Mouse (Mus musculus): Measurements from ENCODE around the gene Ttc7b. TPM values are rescaled to one million over a fixed set of nuclear protein-coding genes. Genes with fewer than 3 reads are reported as not detected.

The Ttc7b gene
- polyA plus RNA-seq, 1 experiment = 7.1 TPM

DNA sequence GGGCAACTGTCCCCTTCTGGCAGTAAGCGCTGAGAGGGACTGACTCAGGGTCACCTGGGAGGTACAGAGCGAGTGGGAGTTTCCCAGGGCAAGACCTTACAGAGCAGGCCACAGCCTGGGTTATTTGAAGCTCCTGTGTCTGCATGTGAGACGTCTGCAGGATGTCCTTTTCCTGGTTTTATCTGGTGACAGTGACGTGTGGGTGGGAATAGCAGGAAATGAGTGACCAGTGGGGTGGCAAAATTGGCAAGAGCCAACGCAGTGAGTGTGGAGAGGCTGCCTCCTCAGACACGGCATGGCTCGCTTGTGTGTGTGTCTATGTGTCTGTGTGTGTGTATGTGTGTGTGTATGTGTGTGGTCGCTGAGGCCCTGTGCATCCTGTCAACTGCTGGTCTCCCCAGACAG is 221.3 kb downstream of the Ttc7b start:
- no peak overlapping the region for H3K27ac ChIP-seq (ENCODE audit: control insufficient read depth, insufficient read depth, low read depth, low read length)
- no peaks in the 10 kb centered on the region for H3K36me3 ChIP-seq (ENCODE audit: control insufficient read depth, insufficient read depth, low read length)
- TF ChIP-seq POLR2A (IDR thresholded peaks at IDR 0.05; ENCODE audit: control insufficient read depth, low read depth, low read length) (no peak), CTCF (IDR thresholded peaks at IDR 0.05; ENCODE audit: control insufficient read depth, insufficient read depth, insufficient replicate concordance, low read depth, low read length) (no peak)
- peaks cover 2% of the 10 kb centered on the region; the same call in 1 of the 2 replicates for H3K4me1 ChIP-seq (ENCODE audit: control insufficient read depth, insufficient read depth, low read length)
- no peak overlapping the region for H3K4me3 ChIP-seq (ENCODE audit: control insufficient read depth, low read depth, low read length)
- no peaks in the 10 kb centered on the region for H3K27me3 ChIP-seq (ENCODE audit: control insufficient read depth, insufficient read depth, low read length)

DNA sequence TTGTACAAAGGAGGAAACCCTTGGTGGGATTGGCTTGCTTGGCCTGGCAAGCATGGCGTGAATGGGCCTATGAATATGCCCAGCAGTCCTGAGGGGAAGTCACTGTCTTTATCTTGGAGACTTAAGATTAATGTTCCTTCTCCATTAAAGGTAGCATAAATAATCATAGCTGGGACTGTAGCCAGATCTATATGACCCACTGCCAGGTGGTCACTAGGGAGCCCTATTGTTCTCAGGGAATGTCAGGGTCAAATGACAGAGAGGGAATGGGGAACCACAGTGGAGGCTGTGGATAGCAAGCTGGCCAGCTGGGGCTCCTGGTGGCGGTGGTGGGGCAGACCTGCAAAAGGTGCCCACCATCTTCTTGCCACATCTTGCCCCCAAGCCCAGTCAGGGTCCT is 221.8 kb downstream of the Ttc7b start:
- no peaks in the 10 kb centered on the region for H3K27me3 ChIP-seq (ENCODE audit: control insufficient read depth, insufficient read depth, low read length)
- no peaks in the 10 kb centered on the region for H3K4me1 ChIP-seq (ENCODE audit: control insufficient read depth, insufficient read depth, low read length)
- H3K27ac ChIP-seq (ENCODE audit: control insufficient read depth, insufficient read depth, low read depth, low read length) = no peak overlapping the region
- no peaks in the 10 kb centered on the region for H3K36me3 ChIP-seq (ENCODE audit: control insufficient read depth, insufficient read depth, low read length)
- TF ChIP-seq POLR2A (IDR thresholded peaks at IDR 0.05; ENCODE audit: control insufficient read depth, low read depth, low read length) = no peak
- TF ChIP-seq CTCF (IDR thresholded peaks at IDR 0.05; ENCODE audit: control insufficient read depth, insufficient read depth, insufficient replicate concordance, low read depth, low read length) = no peak
- H3K4me3 ChIP-seq (ENCODE audit: control insufficient read depth, low read depth, low read length) = no peak overlapping the region

DNA sequence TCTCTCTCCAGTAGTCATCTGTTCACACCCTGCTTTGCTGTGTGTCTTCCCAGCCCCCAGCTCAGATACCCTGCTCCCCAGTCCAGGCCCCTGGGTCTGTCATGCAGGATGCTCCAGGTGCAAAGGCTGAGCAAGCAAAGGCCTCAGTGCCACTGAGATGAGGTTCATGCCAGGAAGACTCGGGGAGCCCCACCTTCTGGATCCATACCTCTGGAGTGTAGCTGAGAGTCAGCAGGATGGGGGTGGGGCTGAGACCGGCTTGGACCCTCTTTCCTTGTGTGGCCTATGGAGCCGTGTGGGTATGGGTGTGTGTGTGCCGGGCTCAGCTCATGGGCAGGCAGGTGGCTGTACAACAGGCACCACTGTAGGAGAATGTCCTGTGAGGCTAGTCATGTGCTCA is 222.7 kb downstream of the Ttc7b start:
- Histone ChIP-seq H3K4me1 (ENCODE audit: control insufficient read depth, insufficient read depth, low read length) (no peaks in the 10 kb centered on the region), H3K36me3 (ENCODE audit: control insufficient read depth, insufficient read depth, low read length) (no peaks in the 10 kb centered on the region), H3K27ac (ENCODE audit: control insufficient read depth, insufficient read depth, low read depth, low read length) (no peak overlapping the region), H3K27me3 (ENCODE audit: control insufficient read depth, insufficient read depth, low read length) (no peaks in the 10 kb centered on the region), H3K4me3 (ENCODE audit: control insufficient read depth, low read depth, low read length) (no peak overlapping the region)
- no peak for TF ChIP-seq POLR2A (IDR thresholded peaks at IDR 0.05; ENCODE audit: control insufficient read depth, low read depth, low read length)
- TF ChIP-seq CTCF (IDR thresholded peaks at IDR 0.05; ENCODE audit: control insufficient read depth, insufficient read depth, insufficient replicate concordance, low read depth, low read length) = no peak

DNA sequence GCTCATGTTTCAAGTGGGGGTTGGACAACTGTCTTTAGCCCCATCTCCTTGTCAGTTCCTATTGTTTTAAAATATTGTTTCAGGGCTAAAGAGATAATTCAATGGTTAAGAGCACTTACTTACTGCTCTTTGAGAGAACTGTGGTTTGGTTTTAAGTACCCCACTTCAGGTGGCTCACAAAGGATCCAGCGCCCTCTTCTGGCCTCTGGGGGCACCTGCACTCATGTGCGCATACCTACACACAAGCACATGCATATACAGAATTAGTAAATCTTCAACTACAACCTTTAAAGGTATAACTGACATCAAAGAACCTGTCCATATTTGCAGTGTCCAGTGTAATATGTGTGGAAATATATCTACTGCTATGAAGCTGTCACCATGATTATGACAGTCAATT is 226.2 kb downstream of the Ttc7b start:
- TF ChIP-seq CTCF (IDR thresholded peaks at IDR 0.05; ENCODE audit: control insufficient read depth, insufficient read depth, insufficient replicate concordance, low read depth, low read length) (peak; percentile 49; the same call in 1 of the 2 replicates), POLR2A (IDR thresholded peaks at IDR 0.05; ENCODE audit: control insufficient read depth, low read depth, low read length) (no peak)
- Histone ChIP-seq H3K4me3 (ENCODE audit: control insufficient read depth, low read depth, low read length) (no peak overlapping the region), H3K27me3 (ENCODE audit: control insufficient read depth, insufficient read depth, low read length) (no peaks in the 10 kb centered on the region), H3K27ac (ENCODE audit: control insufficient read depth, insufficient read depth, low read depth, low read length) (no peak overlapping the region), H3K4me1 (ENCODE audit: control insufficient read depth, insufficient read depth, low read length) (peaks cover 14% of the 10 kb centered on the region), H3K36me3 (ENCODE audit: control insufficient read depth, insufficient read depth, low read length) (no peaks in the 10 kb centered on the region)

DNA sequence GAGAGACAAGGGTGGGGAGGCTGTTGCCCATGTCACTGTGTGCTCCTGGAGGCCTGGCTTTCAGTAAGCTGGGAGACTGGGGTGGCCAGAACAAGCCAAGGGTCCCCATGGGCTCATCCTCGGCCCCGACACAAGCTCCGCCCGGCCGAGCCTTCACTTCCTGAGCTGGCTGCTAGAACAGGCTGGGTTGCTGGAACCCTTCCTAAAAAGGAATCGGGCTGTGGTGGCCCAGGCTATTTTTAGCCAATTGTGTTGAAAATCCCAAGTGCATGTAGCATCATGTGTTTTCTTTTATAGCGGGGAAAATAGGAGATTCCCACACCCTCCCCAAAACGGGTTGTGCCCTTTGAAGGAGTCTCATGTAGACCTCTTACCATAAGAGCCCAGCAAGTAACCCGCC is 226.7 kb downstream of the Ttc7b start:
- TF ChIP-seq CTCF (IDR thresholded peaks at IDR 0.05; ENCODE audit: control insufficient read depth, insufficient read depth, insufficient replicate concordance, low read depth, low read length) = no peak
- TF ChIP-seq POLR2A (IDR thresholded peaks at IDR 0.05; ENCODE audit: control insufficient read depth, low read depth, low read length) = no peak
- Histone ChIP-seq H3K27me3 (ENCODE audit: control insufficient read depth, insufficient read depth, low read length) (no peaks in the 10 kb centered on the region), H3K27ac (ENCODE audit: control insufficient read depth, insufficient read depth, low read depth, low read length) (no peak overlapping the region), H3K36me3 (ENCODE audit: control insufficient read depth, insufficient read depth, low read length) (no peaks in the 10 kb centered on the region), H3K4me3 (ENCODE audit: control insufficient read depth, low read depth, low read length) (no peak overlapping the region), H3K4me1 (ENCODE audit: control insufficient read depth, insufficient read depth, low read length) (peaks cover 16% of the 10 kb centered on the region)

DNA sequence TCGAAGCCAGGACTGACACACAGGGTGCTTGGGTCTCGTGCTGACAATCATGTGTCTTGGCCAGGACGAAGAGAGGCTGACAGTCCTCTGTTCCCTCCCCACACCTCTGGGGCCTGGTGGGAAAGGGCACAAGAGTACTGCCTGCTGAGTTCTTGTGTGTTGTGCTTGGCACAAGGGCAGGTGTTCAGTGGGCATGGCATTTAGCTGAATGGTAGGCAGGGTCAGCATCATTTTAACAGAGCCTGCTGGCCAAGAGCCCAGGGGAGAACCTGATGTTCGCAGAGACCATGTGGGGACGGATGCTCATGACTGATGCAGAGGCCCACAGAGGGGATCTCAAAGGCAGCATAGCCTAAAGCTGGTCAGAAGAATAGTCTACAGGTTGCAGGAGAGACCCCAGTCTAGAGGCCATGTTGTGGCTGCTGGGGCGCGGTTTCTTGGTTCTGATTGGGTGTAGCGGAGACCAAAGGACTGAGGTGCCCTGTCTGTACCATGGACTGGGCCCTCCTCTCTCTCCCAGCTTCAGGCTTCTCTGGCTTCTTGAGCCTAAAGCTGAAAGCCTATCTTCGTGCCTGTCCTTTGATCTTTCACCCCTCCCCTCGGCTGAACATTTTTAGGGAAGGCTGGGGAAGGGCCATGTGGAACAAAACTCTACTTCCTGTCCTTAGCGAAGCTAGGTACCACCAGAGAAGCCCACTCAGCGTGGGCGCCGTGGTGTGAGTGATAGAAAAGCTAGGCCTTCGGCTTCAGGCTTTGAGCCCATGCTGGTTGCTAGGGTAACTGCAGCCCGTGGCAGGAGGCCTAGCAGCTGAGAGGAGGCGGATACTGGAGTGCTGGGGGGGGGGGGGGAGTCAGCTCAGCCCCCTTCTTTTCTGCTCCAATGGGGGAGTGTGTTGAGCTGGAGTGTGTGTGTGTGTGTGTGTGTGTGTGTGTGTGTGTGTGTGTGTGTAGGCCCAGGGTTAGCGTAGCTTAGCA is 229.6 kb downstream of the Ttc7b start:
- TF ChIP-seq POLR2A (IDR thresholded peaks at IDR 0.05; ENCODE audit: control insufficient read depth, low read depth, low read length) (no peak), CTCF (IDR thresholded peaks at IDR 0.05; ENCODE audit: control insufficient read depth, insufficient read depth, insufficient replicate concordance, low read depth, low read length) (no peak)
- Histone ChIP-seq H3K4me1 (ENCODE audit: control insufficient read depth, insufficient read depth, low read length) (peaks cover 16% of the 10 kb centered on the region), H3K4me3 (ENCODE audit: control insufficient read depth, low read depth, low read length) (peak overlapping the region; percentile 54), H3K36me3 (ENCODE audit: control insufficient read depth, insufficient read depth, low read length) (no peaks in the 10 kb centered on the region), H3K27me3 (ENCODE audit: control insufficient read depth, insufficient read depth, low read length) (no peaks in the 10 kb centered on the region), H3K27ac (ENCODE audit: control insufficient read depth, insufficient read depth, low read depth, low read length) (peak overlapping the region; percentile 65; the same call in 1 of the 2 replicates)

DNA sequence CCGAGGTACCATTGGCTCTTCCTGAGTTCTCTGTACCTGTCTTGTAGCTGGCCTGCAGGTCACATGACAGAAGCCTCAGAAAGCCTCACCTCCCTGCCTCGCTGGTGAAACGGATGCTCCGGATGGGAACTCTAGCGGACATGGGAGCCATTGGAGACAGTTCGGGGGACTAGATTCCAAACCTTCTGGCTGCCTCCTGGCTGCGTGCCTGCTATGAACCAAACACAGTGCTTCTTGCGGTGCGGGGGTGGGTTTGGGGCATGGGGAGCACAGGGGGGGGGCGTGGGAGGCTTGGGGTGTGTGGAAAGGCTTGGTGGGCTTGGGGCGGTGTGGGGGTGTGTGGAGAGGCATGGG is 230.5 kb downstream of the Ttc7b start:
- no peak overlapping the region for H3K27ac ChIP-seq (ENCODE audit: control insufficient read depth, insufficient read depth, low read depth, low read length)
- no peaks in the 10 kb centered on the region for H3K36me3 ChIP-seq (ENCODE audit: control insufficient read depth, insufficient read depth, low read length)
- no peak overlapping the region for H3K4me3 ChIP-seq (ENCODE audit: control insufficient read depth, low read depth, low read length)
- no peak for TF ChIP-seq POLR2A (IDR thresholded peaks at IDR 0.05; ENCODE audit: control insufficient read depth, low read depth, low read length)
- TF ChIP-seq CTCF (IDR thresholded peaks at IDR 0.05; ENCODE audit: control insufficient read depth, insufficient read depth, insufficient replicate concordance, low read depth, low read length) = no peak
- no peaks in the 10 kb centered on the region for H3K27me3 ChIP-seq (ENCODE audit: control insufficient read depth, insufficient read depth, low read length)
- peaks cover 16% of the 10 kb centered on the region for H3K4me1 ChIP-seq (ENCODE audit: control insufficient read depth, insufficient read depth, low read length)
